In genomic region chr2:93659004-93659403, GRCm38 (mm10) we compare ENCODE assay signal across 9 mouse cellular contexts. TPM values are rescaled to one million over a fixed set of nuclear protein-coding genes. Genes with fewer than 3 reads are reported as not detected.
DNase-seq lines count a peak whose midpoint lies in the region; ATAC-seq and TF ChIP-seq lines count a peak whose summit lies in the region.
"Had no signal": no experiment of that assay in that cellular context is flagged by ENCODE, and none has a peak within 500 bp of the region (broad histone marks: within the 10 kb centered on the region; RNA-seq: fewer than 3 reads in every experiment).

No protein-coding gene starts in this region.

- no peaks in the 10 kb centered on the region for H3K9me3 ChIP-seq in midbrain, embryonic 11.5 days (ENCODE audit: control insufficient read depth, low read length)
- no peaks in the 10 kb centered on the region for H3K9me3 ChIP-seq in midbrain, embryonic 16.5 days (replicated peaks; ENCODE audit: control insufficient read depth, low read length, poor library complexity, severe bottlenecking)
- H3K9me3 ChIP-seq: neural tube, embryonic 13.5 days had no signal

- intact Hi-C loops in gastrocnemius, postnatal 36 days (cut with DNase I), result loop anchor here (2.0 to 10.0 kb wide), 3 partner anchors 128 to 444 kb away; no protein-coding TSS in a partner anchor

- H3K27me3 ChIP-seq in midbrain, embryonic 11.5 days (ENCODE audit: control insufficient read depth, insufficient read depth, low read length), result peaks cover 41% of the 10 kb centered on the region
- peaks cover 18% of the 10 kb centered on the region for H3K27me3 ChIP-seq in midbrain, embryonic 16.5 days (ENCODE audit: control insufficient read depth, insufficient read depth, low read depth, low read length)

- H3K9ac ChIP-seq in midbrain, embryonic 11.5 days (ENCODE audit: low read length), result no peak overlapping the region
- no peak overlapping the region for H3K9ac ChIP-seq in midbrain, embryonic 16.5 days (ENCODE audit: low read depth, low read length)
- H3K9ac ChIP-seq: neural tube, embryonic 13.5 days had no signal

- H3K27ac ChIP-seq in midbrain, embryonic 11.5 days (ENCODE audit: low read depth, low read length), result no peak overlapping the region
- no peak overlapping the region for H3K27ac ChIP-seq in midbrain, embryonic 16.5 days (ENCODE audit: low read length)
- H3K27ac ChIP-seq in bone marrow macrophage, adult 2 months (ENCODE audit: insufficient read depth, low read depth, low read length), result no peak overlapping the region
- H3K27ac ChIP-seq: neural tube, embryonic 13.5 days had no signal

- peak; percentile 77 for TF ChIP-seq CTCF in bone marrow macrophage, adult 2 months (IDR thresholded peaks at IDR 0.05; ENCODE audit: low read depth, low read length)

- DNase-seq in frontal cortex, postnatal 14 days (ENCODE audit: low spot score in 2 of 2), result no peak
- peak; percentile 92 for DNase-seq in midbrain, embryonic 11.5 days (ENCODE audit: low spot score, missing footprints)
- peak; percentile 42 for DNase-seq in lung, postnatal 10 days
- no peak for DNase-seq in gastrocnemius, postnatal 36 days
- DNase-seq in MN1 (ENCODE audit: low spot score), result no peak

- no peak overlapping the region for H3K4me3 ChIP-seq in midbrain, embryonic 11.5 days (ENCODE audit: low read depth, low read length)
- no peak overlapping the region for H3K4me3 ChIP-seq in midbrain, embryonic 16.5 days (ENCODE audit: low read depth, low read length)
- no peak overlapping the region for H3K4me3 ChIP-seq in bone marrow macrophage, adult 2 months (ENCODE audit: insufficient read depth, low read length)
- H3K4me3 ChIP-seq: neural tube, embryonic 13.5 days had no signal

- no peaks in the 10 kb centered on the region for H3K36me3 ChIP-seq in midbrain, embryonic 11.5 days (ENCODE audit: control insufficient read depth, insufficient read depth, low read length)
- no peaks in the 10 kb centered on the region for H3K36me3 ChIP-seq in midbrain, embryonic 16.5 days (ENCODE audit: control insufficient read depth, insufficient read depth, low read length)
- H3K36me3 ChIP-seq: neural tube, embryonic 13.5 days had no signal

- no peak overlapping the region for H3K4me2 ChIP-seq in midbrain, embryonic 11.5 days
- no peak overlapping the region for H3K4me2 ChIP-seq in midbrain, embryonic 16.5 days (ENCODE audit: low read length)
- H3K4me2 ChIP-seq: neural tube, embryonic 13.5 days had no signal

- no peak for TF ChIP-seq POLR2A in bone marrow macrophage, adult 2 months (IDR thresholded peaks at IDR 0.05; ENCODE audit: borderline replicate concordance, low read depth, low read length)

- peak; percentile 59; the same call in 1 of the 2 replicates for ATAC-seq in frontal cortex, adult (ENCODE audit: low TSS enrichment)
- no peak for ATAC-seq in midbrain, embryonic 11.5 days (ENCODE audit: low FRiP score)
- no peak for ATAC-seq in midbrain, embryonic 16.5 days

- 40% methylated on average over 3 of the region's 3 CpGs for WGBS in midbrain, embryonic 11.5 days
- 31% methylated on average over 3 of the region's 3 CpGs for WGBS in midbrain, embryonic 16.5 days

- H3K4me1 ChIP-seq in midbrain, embryonic 11.5 days (ENCODE audit: control insufficient read depth, insufficient read depth, low read length), result peaks cover 9% of the 10 kb centered on the region
- peaks cover 2% of the 10 kb centered on the region; the same call in 1 of the 2 replicates for H3K4me1 ChIP-seq in midbrain, embryonic 16.5 days (ENCODE audit: control insufficient read depth, insufficient read depth, low read length)
- H3K4me1 ChIP-seq in bone marrow macrophage, adult 2 months (ENCODE audit: control insufficient read depth, insufficient read depth, low read length), result no peaks in the 10 kb centered on the region

RNA-seq across cellular contexts. Expression of gene Alx4, which starts 16.8 kb away (rescaled TPM):
- polyA plus RNA-seq in midbrain, embryonic 11.5 days (2014; fragmentation: Nextera tagmentation; extraction: Ambion mirVana), result 3.9 and 4.4 TPM in 2 replicates
- 0.53 and 0.62 TPM in 2 replicates for polyA plus RNA-seq in midbrain, embryonic 16.5 days (2015; fragmentation: Nextera tagmentation; extraction: Ambion mirVana)
- polyA plus RNA-seq in bone marrow macrophage, adult 2 months (2012; ENCODE audit: insufficient read depth, insufficient read length, missing spikeins), result not detected in 2 replicates
- total RNA-seq in gastrocnemius, postnatal 36 days (2021), result under 1 TPM; 0.15 to 0.23 TPM

Comparison
In these comparisons a context has a peak if more than half of its experiments do, and no peak if none do; other contexts are left out.
1. DNase-seq: peak in midbrain, embryonic 11.5 days (single experiment) and lung, postnatal 10 days (single experiment); none in frontal cortex, postnatal 14 days (0 of 2), gastrocnemius, postnatal 36 days (0 of 2) and MN1 (single experiment).